Mouse (Mus musculus) ES-CJ7 (cell line): ENCODE data around the gene Ccdc169.

Source experiments
- DNase-seq: peaks from one replicate; pipeline ENCODE4 v3.0.0; 2011; ENCODE audit warnings: low read depth, low spot score

Gene Ccdc169

GRCm38 (mm10) chr3:55137039-55137438, at the start of gene Ccdc169:
Gene Ccdc169 (plus strand): TSS chr3:55137339.
- no peak for DNase-seq

GRCm38 (mm10) chr3:55087360-55087759, 49.8 kb upstream of the Ccdc169 start:
- DNase-seq, result no peak

DNA sequence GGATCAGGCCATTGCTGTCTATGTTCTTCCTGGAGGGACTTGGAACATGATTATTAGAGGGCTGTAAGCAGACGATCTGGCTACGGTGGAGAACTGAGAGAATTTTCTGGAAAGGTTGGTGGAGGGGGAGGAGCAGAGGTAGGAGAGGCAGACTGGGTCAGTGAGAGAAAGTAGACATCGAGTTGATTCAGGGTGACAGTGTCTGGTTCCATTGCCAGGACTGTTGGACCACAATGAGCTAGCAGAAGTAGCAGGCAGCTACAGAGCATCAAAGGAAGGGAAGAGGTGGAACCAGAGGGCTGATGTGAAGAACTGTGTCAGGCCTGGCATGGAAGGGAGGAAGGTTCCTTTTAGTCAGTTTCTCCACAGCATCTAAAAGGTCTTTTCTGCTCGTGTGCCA, 48.8 kb upstream of the Ccdc169 start:
- no peak for DNase-seq

- DNase-seq, result no peak
These were observed 48.3 kb upstream of the Ccdc169 start for GRCm38 (mm10) chr3:55088843-55089242.

- DNase-seq, result no peak
These were observed 47.8 kb upstream of the Ccdc169 start for GRCm38 (mm10) chr3:55089291-55089690.

DNA sequence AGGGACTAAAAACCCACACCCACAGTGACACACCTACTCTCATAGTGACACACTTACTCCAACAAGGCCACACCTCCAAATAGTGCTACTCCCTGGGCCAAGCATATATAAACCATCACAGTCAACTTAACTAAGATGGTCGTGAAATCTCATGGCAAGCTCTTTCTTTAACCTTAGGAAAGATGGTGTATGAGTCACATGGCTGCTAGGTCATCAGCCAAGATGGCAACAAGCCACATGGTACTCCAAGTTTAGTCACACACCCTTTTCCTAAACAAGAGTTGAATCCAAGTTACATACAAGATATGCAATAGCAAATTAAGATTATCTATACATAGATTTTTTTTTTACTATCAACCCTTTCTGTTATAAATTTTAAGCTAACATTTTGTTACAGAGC, 44.0 kb upstream of the Ccdc169 start:
- no peak for DNase-seq

GRCm38 (mm10) chr3:55095968-55096654, 41.0 kb upstream of the Ccdc169 start:
- no peak for DNase-seq

DNA sequence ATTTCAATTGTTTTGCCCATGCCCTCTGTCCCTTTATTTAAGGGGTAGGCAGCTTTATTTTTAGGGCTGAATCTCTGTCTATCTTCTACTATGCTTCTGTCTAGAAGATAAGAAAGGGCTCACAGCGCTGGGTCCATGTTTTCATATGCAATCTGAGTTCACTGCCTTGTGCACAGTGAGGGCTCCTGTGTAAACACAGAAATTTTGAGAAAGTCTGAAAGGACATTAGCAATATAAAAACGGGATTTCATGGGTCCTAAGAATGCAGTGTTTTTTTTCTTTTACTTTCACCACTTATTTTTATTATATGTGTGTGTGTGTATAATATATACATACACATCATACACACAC, 40.5 kb upstream of the Ccdc169 start:
- no peak for DNase-seq

GRCm38 (mm10) chr3:55097186-55097585, 40.0 kb upstream of the Ccdc169 start:
- no peak for DNase-seq

DNA sequence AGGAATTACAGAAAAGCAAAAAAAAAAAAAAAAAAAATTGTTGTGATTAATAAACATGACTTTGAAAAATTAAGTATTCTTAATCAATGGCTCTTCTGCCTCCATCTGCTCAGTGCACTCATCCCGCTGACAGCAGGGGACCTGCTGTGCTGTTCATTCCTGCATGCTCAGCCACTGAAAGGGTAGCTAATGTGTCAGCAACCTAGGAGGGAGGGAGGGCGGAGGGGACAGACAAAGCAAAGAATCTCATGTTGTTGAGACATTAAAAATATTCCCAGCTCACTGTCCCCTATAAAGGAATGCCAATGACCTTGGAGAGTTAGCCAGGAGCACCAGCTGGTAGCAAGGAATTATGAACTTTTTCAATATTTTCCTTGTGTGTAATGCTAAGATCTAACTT, 39.1 kb upstream of the Ccdc169 start:
- no peak for DNase-seq

- no peak for DNase-seq
These were observed 38.1 kb upstream of the Ccdc169 start for GRCm38 (mm10) chr3:55098990-55099389.

GRCm38 (mm10) chr3:55101092-55101491, 36.0 kb upstream of the Ccdc169 start:
- no peak for DNase-seq

DNA sequence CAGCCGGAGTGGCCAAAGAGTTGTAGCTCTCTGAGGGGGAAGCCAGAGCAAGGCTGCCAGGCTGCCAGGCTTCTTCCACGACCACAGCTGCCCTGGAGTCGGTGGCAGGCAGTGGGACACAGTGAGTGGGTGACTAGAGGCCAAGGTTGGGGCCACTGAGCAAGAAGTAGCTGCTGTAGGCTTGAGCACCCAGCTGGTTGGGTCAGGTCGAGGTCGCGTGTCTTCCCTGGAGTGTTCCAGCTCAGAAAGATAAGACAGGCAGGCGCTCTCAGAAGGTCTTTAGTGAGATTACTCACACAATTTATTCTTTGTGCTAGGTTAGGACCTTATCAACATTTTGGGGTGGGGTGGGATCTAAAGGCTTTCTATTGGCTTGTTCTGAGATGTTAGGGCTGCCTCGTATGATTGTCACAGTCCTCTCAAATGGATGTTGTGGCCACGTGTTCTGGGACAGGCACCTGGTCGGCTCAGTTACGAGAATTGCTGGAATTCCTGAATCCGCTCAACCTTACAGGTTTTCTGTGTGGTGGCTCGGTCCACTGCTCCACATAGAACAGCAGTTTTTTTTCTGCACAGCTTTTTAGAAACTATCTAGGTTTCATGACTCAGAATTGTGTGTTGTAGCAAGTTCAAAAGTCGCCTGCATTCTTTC, 31.6 kb upstream of the Ccdc169 start:
- no peak for DNase-seq

DNA sequence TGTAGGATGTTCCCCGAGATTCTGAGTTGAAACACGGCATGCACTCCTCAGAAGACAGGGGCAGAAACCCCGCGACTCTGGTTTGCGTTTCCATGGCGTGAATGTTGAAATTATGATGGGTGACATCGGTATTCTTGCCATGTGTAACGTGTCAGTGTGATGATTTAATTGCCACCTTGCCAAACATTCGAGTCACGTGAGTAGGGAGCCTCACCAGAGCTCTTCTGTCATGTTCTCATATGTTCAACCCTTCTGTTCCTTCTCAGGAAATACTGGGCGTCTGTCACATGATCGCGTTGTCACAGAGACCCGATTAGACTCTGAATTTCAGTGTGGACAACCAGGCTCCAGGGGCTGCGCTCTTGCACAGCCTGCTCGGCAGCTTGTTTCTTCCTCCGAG, 31.1 kb upstream of the Ccdc169 start:
- no peak for DNase-seq

DNA sequence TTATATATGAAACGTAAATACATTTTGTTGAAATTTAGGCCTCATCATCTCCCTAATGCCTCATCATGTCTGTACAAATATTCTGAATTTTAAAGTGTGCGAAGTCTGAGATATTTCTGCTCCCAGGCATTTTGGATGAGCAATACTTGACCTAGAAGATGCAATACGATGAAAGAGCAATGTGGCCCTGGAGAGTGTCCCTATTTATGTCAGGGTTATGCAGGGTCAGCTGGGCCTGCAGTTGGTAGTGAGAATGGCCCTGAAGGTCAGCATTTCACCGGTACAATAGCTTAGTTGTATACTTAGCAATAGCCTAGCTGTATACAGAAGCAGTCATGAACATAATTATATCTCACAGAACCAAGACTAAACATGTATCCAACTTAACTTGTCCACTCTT, 28.0 kb upstream of the Ccdc169 start:
- no peak for DNase-seq

GRCm38 (mm10) chr3:55111935-55112709, 25.0 kb upstream of the Ccdc169 start, which contains the start of gene Spg20:
Gene Spg20 (plus strand): TSS chr3:55112108.
- DNase-seq, result peak; percentile 88

DNA sequence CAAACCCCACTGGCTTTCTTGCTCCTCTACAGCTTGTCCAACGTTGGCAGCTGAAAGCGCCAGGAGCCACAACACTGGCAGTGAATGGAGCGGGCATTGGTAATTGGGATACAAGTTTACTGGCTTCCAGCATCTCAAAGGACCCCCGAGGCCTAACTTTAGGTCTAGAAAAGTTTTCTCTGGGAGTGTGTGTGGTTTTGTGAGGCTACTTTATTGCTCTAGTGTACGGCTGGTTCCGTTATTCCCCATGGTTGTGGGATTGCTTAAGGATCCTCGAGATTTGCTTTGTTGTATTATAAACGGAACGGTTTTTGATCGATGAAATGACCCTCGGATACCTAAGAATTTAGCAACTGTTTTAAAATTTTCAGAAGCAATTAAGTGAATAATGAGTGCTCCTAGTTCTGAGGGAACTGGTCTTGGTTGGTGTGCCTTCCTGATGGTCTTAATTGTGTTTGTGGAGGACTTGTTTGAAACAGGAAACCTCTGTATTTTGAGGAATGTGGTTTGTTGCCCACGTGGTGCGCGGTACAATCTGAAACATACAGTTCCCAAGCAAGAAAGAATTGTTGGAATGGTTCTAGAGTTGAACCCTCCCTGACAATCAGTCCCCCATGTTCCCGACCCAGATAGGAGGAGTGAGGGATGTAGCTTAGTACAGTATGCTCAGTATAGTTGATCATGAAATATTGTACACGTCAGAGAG, 24.3 kb upstream of the Ccdc169 start:
- no peak for DNase-seq

DNA sequence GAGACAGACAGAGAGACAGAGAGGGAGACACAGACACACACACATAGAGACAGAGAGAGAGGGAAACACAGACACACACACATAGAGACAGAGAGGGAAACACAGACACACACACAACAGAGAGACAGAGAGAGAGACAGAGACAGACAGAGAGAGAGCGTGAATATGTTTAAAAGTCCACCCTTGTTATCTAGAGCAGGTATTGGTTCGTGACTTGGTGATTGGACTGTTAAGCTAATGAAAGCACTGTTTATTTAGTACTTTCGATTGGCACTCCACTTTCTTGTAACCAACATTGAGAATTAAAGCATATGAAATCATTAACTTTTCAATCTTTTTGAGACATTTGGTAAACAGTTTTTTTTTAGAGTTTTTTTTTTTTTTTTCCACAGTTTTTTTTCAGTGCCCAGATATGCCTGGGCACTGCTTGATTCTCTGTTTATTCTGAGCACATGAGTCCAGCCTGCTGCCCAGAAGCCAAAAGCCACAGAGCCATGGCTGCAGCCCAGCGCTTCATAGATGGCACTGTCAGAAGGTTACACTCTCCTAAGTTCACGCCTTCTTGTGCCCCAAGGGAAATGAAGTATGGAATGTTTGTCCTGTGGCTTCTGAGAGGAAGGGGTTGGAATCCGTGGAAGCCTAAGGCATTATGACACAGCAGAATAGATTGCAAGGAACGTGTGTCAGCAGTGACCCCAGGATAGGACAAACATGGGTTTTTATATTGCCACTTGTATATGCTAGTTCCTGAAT, 22.6 kb upstream of the Ccdc169 start:
- no peak for DNase-seq

DNA sequence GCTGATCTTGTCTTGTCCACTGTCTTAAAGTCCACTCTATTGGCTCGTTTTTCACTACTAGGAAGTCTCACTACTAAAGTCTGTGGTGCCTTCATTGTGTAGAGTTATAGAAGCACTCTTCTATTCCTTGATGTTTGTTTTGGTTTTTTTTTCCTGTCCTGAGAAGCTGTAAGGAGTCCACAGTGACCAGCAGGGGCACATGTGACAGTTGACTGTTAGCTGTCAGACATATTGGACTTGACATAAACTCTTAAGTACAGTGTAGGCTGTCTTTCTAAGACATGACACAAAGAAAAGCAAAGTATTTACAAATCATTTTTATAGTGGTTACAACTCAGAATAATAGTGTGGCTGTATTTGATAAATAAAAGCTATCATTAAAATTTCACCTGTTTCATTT, 22.1 kb upstream of the Ccdc169 start:
- DNase-seq, result no peak

DNA sequence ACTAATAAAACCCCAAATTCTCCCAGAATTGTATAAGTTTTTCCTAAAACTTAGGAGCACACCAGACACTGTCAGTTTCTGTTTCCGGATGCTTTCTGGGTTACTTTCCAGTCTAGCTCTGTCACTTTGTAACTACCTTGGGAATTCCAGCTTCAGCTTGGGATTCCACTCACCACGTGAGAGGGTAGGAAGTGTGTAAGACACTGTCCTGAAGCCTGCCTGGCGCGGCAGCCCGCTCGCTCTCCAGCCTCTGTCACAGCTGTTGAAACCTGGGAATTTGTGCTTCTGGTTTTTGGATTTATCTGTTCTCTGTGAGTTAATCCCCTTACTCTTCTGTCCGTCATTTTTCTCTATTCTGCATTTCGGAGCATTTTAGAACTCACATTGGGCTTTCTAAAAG, 21.1 kb upstream of the Ccdc169 start:
- no peak for DNase-seq

- DNase-seq, result no peak
These were observed 17.8 kb upstream of the Ccdc169 start for GRCm38 (mm10) chr3:55119275-55119898.
